Mouse (Mus musculus) layer of hippocampus, adult 8-10 months (tissue): ENCODE results near the gene Rpl18. TPM values are rescaled to one million over a fixed set of nuclear protein-coding genes. Genes with fewer than 3 reads are reported as not detected.

Experiments
- DNase-seq, 2 experiments: peaks; one replicate each; pipeline ENCODE4 v3.0.0; 2022; ENCODE audit warnings: low spot score in 2 of 2
- total RNA-seq, 4 experiments: library from RNA; stranded (reverse); gene quantifications; 2 replicates each; pipeline ENCODE4 v1.2.4; 2022

Gene Rpl18
- total RNA-seq, 4 experiments from 2014 or later, result 385 to 434 (median 409) TPM

GRCm38 (mm10) chr7:45700301-45701015, 14.8 kb upstream of the Rpl18 start:
- peak; percentile 83 to 89 for DNase-seq

DNA sequence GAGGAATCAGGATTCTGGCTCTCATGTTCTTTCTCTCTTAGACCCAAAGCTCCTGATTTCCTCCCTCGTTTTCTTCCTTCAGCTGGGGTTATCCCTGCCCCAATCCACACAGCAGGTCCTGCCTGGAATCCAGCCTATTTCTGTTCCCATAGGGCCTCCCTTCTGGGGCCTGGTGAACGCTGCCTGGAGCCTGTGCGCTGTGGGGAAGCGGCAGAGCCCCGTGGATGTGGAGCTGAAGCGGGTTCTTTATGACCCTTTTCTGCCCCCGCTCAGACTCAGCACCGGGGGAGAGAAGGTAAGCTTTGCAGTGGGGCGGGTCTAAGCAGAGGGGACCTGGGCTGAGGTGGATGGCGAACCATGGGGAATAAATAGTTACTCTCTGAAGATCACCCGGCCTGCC, 14.2 kb upstream of the Rpl18 start:
- no peak for DNase-seq

DNA sequence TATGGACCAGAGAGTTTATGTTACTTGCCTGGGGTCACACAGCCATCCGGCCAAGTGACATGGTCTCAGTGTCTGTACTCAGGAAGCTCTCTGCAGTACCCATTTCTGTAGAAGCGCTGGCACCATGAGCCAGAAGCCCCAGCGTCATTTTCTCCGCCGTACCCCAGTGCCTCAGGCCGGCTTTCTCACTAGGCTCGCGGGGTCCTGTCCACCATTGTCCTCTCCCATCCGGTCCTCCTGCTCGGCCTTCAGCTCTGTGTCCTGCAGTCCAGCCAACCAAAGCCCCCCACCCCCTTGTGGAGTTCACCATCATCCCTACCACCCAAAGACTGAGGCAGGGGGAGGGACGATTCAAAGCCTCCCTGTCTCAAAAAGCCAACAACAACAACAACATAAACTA, 13.7 kb upstream of the Rpl18 start:
- DNase-seq, result no peak

- DNase-seq, result no peak
These were observed 12.9 kb upstream of the Rpl18 start for GRCm38 (mm10) chr7:45702316-45702715.

DNA sequence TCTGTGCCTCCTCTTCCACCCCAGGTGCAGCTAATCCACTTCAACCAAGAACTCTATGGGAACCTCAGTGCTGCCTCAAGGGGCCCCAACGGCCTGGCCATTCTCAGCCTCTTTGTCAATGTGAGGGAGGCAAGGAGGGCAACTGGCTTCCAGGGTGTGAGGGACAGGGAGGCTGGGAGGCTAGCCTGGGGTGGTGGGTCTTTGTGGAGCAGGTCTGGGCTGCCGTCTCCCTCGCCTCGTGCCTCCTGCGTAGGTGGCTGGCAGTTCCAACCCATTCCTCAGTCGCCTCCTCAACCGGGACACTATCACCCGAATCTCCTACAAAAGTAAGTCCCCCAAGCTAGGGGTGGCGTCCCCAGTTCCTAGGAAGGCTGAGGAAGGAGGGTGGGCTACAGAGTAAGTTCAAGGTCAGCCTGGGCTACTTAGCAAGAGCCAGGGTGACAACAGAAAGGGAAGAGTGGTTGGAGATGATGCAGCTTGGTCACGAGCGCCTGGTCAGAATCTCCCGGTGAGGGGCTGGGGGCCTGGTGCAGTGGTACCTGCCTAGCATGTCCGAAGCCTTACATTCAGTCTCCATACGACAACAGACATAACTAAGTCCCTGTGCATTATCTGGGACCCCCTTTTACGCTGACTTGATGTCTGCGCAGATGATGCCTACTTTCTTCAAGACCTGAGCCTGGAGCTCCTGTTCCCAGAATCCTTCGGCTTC, 12.3 kb upstream of the Rpl18 start:
- DNase-seq, result no peak

GRCm38 (mm10) chr7:45703521-45704033, 11.7 kb upstream of the Rpl18 start:
- DNase-seq, result no peak

- DNase-seq, result peak; percentile 80 to 88
These were observed 11.2 kb upstream of the Rpl18 start for GRCm38 (mm10) chr7:45704046-45704559.

GRCm38 (mm10) chr7:45704730-45705442, 10.4 kb upstream of the Rpl18 start, which contains the start of gene Dbp:
Dbp (plus strand) TSS chr7:45705088.
- DNase-seq, result peak; percentile 100

GRCm38 (mm10) chr7:45705443-45705864, 9.8 kb upstream of the Rpl18 start:
- no peak for DNase-seq

DNA sequence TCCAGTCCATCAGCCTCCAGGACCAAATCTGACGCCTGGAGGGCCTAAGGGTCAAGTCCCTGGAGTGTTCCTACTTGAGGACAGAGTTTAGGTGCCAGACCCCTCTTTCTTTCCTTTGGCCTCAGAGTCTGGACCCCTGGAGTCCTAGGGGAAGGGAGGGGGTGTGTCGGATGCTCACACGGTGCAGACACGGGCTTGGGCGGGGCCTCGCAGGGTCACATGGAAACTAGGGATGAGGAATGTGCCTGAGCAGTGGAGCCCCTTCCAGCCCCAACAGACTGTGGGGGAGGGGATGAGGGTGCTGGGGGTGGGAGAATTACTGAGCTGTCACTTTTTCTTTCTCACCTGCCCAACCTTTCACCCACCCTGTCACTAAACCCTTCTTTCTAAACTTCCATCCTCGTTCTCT, 9.4 kb upstream of the Rpl18 start:
- peak; percentile 82 to 91 for DNase-seq

- DNase-seq, result peak in 1 of 2 experiments; percentile 74
These were observed 8.5 kb upstream of the Rpl18 start for GRCm38 (mm10) chr7:45706721-45707241.

DNA sequence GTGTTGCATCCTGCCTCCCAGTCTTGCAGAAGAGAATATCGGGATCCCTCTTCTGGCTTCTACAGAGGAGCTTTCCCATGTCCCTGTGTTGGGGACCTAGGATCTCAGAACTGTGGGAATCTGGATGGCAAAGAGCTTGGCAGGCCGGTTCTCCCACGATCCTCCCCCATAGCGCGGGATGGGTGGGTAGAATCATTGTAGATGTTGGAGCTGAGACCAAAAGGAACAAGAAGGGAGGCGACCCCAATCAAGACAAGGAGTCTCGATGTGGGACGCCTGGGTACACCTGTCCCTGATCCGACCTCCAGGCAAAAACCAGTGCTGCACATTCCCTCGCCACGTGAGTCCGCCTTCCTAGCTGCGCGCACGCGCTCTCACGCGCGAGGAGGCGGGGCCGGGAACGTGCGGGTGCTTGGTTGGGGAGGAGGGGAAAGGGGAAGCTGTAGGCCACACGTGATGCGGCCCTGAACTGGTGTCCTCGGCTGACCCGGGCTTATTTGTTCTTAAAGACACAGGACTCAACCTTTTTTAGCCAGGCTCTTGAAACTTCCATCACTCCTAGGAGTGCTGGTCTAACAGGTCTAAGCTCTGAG, 7.8 kb upstream of the Rpl18 start:
- DNase-seq, result peak; percentile 93 to 94

- no peak for DNase-seq
These were observed 7.0 kb upstream of the Rpl18 start for GRCm38 (mm10) chr7:45708221-45708761.

- no peak for DNase-seq
These were observed 6.2 kb upstream of the Rpl18 start for GRCm38 (mm10) chr7:45709036-45709435.

GRCm38 (mm10) chr7:45709677-45710355, 5.4 kb upstream of the Rpl18 start:
- DNase-seq, result no peak

GRCm38 (mm10) chr7:45710477-45711191, 4.6 kb upstream of the Rpl18 start:
- DNase-seq, result no peak

DNA sequence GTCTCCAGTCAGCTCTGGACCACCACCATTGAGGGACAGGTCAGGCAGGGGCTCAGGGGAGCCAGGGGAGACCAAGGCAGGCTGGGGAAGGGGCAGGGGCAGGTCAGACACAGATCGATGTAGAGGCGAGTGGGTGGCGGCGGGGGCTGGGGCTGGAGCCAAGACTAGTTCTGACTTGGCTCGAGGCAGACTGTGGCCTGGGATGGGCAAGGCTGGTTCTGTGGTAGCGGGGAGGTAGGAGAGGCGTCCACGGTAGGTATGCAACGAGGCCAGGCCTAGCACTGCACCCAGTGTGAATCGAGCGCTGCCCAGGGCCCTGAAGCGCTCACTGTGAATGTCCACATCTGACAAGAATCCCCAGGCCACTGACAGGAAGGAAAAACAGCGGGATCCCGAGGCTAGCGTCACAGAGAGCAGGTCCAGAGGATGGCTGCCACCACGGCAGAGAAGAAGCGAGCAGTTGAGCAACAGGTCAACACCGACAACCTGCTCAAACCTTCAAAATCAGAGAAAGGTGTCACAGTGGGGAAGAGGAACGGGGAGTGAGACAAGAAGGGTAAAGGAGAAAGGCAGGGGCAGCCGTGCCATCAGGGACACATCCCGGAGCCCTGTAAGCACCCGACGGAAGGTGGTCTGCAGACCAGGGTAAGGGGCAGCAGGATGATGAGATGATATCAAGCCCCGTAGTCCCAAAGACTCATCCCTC, 3.8 kb upstream of the Rpl18 start:
- DNase-seq, result no peak

DNA sequence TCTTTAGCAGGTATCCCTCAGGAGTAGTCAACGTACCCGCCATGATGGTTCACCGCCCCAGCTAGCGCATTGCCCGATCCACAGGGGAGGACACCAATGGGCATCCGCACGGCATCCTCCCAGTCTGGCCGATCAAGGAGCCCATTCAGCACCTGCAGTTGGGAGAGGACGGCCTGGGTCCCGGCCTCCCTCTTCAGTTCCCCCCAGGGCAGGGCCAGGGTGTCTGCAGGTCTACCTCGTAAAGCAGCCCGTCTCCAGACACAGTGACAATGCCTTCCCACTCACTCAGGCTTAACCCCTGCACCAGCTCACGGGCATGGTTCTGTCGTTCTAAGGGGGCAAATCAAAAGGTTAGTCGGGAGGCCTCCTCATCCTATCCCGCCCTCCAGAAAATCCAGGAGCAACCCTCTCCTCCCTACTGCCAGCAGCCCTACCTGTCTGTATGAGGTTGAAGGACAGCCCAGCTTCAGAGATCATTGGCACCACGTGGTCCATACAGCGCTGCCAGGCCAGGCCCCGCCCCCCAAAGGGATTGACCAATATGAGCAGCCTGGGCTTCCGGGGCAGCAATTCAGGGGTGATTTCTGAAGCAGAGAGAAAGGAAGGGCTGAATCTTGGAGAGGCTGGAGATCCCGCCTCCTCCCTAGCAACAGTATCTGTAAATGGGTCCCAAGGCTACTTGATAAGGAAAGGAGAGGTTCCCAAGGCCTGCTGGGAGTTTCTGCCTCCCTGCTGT, 3.1 kb upstream of the Rpl18 start:
- no peak for DNase-seq
